Mouse (Mus musculus): ENCODE results near the gene Apol7a. TPM values are rescaled to one million over a fixed set of nuclear protein-coding genes. Genes with fewer than 3 reads are reported as not detected.
"Not testable (repeated sequence)": the region's sequence is repeated elsewhere in the genome, so short reads cannot be mapped to it uniquely, and the experiment has no call there.

Gene Apol7a
- polyA plus RNA-seq (2015; fragmentation: Nextera tagmentation; extraction: Ambion mirVana): 0.29 TPM in 1 of 2 replicates, not detected in the other

DNA sequence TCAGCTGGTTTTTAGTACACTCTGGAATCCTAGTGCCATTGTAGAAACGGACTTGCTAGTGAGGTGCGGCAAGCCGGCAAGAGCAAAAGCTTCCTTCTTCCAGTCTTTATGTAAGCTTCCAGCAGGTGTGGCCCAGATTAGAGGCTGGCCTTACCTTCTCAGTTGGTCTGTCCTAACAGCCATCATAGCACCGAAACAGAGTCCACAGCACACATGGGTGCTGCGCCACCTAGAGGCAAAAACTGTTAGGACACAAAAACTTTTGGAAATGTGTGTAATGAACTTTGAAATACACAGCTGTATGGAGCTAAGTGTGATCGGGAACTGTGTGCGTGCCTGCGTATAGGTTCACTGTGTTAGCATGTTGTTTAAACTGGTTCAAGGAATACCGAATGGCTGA, at the start of gene Apol7a:
Gene Apol7a (minus strand): TSS at position 84 of the 400 bp plus-strand sequence.
- H3K9ac ChIP-seq; H3K36me3 ChIP-seq; H3K4me3 ChIP-seq; ATAC-seq (ENCODE audit: low read depth); H3K27me3 ChIP-seq; H3K9me3 ChIP-seq; H3K27ac ChIP-seq (replicated peaks); H3K4me1 ChIP-seq (replicated peaks); H3K4me2 ChIP-seq: not testable (repeated sequence)
- 60% methylated on average over 9 of the region's 9 CpGs for WGBS

DNA sequence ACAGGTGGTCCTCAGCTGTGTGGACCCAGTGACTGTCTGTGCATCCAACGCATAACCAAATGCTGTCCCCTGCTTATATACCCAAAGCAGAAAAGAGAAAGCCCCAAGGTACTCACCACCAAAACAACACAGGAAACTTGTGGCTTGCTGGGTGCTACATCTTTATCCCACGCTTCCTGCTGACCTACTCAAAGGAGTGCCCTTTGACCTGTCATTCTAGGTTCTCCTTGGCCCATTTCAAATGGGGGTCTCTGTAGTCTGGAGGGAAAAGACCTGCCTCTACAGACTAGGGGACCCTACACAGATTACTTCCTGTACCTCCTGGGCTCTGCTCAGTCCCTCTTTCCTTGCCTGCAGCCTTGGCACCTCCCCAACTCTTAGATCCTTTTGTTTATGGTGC, 48.5 kb upstream of the Apol7a start, which contains the start of gene Apol7b:
Gene Apol7b (minus strand): TSS at position 101 of the 400 bp plus-strand sequence.
- not testable (repeated sequence) for H3K27me3 ChIP-seq; H3K9me3 ChIP-seq; H3K36me3 ChIP-seq; H3K9ac ChIP-seq; H3K4me1 ChIP-seq (replicated peaks); H3K27ac ChIP-seq (replicated peaks); ATAC-seq (ENCODE audit: low read depth); H3K4me2 ChIP-seq; H3K4me3 ChIP-seq
- 92% methylated on average over 2 of the region's 2 CpGs for WGBS

DNA sequence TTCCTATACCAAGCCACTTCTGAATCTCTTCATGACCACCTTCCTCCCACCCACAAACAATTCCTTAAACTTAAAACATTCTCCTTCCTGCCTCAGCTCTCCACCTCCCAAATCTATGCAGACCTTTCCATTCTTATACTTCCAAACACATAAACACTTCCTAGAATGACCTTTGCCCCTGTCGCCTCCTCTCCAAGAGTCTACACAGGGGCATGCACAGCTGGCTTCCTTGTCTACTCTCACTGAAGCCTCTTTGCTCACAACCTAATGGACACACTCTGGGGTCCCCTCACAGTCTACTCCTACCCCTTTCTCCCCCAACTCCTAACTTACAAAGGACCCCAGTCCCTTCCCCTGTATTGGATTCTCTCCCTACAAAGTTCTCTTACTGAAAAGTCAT, 46.8 kb upstream of the Apol7a start:
- H3K4me1 ChIP-seq (replicated peaks); H3K9ac ChIP-seq; H3K4me2 ChIP-seq; H3K36me3 ChIP-seq; ATAC-seq (ENCODE audit: low read depth); H3K9me3 ChIP-seq; H3K27ac ChIP-seq (replicated peaks); H3K27me3 ChIP-seq; H3K4me3 ChIP-seq: not testable (repeated sequence)
- 89% methylated on average over 1 of the region's 1 CpGs for WGBS

DNA sequence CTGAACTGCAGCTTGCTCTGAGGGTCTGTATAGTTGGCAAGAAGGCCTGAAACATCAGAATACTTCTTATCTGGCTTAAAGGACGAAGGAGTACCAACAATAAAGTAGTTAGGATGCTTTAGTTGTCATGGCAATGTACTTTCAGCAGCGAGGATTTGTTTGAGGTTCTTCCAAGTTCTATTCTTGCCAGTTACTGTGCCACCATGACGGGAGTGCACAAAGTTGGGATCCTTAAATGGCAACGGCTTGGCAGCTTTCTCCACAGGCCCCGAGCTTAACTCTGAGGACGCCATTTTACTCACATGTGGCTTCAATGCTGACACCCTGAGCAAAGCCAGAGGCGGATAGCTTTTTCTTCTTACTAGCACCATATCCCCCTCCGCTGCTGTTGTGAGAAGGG, 45.8 kb upstream of the Apol7a start:
- H3K9me3 ChIP-seq; ATAC-seq (ENCODE audit: low read depth); H3K27me3 ChIP-seq; H3K4me3 ChIP-seq; H3K27ac ChIP-seq (replicated peaks); H3K4me2 ChIP-seq; H3K4me1 ChIP-seq (replicated peaks); H3K9ac ChIP-seq; H3K36me3 ChIP-seq: not testable (repeated sequence)
- 76% methylated on average over 8 of the region's 8 CpGs for WGBS

DNA sequence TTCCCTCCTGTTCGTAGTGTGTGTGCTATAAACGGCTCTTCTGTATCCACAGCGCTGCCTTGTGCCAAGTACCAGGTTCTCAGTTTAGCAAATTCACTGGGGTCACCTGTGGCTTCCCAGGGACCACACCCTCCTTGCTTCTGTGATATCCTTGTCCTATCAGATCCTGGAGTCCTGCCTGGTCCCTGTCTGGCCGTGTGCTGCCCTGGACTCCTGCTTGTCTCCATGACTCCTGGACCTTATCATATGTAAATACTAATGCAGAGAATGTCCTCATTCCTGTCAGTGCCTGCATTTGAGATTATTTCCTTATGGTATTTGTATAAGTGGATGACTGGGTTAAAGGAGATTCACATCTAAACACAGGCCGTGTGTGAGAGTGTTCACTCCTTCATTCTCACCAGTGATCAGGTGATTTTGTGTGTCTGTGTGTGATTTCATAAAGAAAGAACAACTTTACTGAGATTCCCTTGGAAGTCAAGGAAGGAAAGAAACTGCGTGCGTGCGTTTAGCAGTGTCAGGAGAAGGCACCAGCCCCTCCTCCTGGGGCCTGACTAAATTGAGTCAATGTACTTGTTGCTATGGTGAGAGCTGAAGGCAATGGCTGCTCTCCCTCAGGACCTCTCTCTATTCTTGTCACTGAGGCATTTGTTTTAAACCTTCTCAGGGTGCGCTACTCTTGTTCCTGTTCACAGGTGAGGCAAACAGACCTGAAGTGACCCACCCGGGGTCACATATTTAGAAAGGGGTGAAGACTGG, 30.0 kb upstream of the Apol7a start:
- not testable (repeated sequence) for ATAC-seq (ENCODE audit: low read depth); H3K27ac ChIP-seq (replicated peaks); H3K27me3 ChIP-seq; H3K9me3 ChIP-seq; H3K9ac ChIP-seq; H3K4me2 ChIP-seq; H3K36me3 ChIP-seq; H3K4me3 ChIP-seq; H3K4me1 ChIP-seq (replicated peaks)
- WGBS: 73% methylated on average over 9 of the region's 10 CpGs

DNA sequence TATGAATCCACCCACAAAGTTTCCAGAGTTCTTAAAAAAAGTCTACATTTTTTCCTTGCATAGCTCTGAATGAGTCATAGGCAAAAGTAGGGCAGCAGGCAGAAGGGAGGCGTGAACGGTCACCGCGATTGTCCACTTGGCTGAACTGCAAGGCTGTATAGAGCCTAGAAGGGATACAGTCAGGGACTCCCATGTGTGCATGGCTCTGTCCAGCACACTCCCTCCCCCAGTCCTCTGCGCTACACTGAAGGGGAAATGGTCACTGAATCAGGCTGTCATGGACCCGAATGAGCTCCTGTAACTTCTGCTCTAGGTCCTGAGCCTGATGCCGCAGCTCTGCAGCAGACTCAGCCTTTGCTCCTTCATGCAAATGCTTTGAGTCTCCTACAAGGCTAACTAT, 24.0 kb upstream of the Apol7a start:
- not testable (repeated sequence) for H3K9me3 ChIP-seq; H3K27me3 ChIP-seq; ATAC-seq (ENCODE audit: low read depth); H3K9ac ChIP-seq; H3K4me1 ChIP-seq (replicated peaks); H3K4me2 ChIP-seq; H3K4me3 ChIP-seq; H3K27ac ChIP-seq (replicated peaks); H3K36me3 ChIP-seq
- WGBS: 85% methylated on average over 3 of the region's 7 CpGs

DNA sequence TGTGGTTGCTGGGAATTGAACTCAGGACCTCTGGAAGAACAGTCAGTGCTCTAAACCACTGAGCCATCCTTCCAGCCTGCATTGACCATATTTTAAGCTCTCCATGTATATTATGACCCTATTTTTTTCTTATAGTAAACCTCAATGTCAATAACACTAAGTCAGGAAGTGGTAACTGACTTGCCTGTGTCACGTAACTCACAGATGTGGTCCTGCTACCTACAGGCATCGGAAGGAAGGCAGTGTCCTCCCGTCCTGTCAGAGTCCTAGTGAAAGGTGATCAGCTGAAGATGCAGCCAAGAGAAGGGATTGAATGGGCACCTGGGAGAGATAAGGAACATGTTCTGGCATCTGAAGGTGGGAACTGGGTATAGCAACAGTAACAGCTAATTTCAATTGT, 20.7 kb upstream of the Apol7a start:
- not testable (repeated sequence) for ATAC-seq (ENCODE audit: low read depth); H3K9ac ChIP-seq; H3K27me3 ChIP-seq; H3K9me3 ChIP-seq; H3K4me1 ChIP-seq (replicated peaks); H3K36me3 ChIP-seq; H3K4me2 ChIP-seq; H3K4me3 ChIP-seq; H3K27ac ChIP-seq (replicated peaks)
- WGBS: no CpG with 5 or more reads among the region's 3 CpGs

DNA sequence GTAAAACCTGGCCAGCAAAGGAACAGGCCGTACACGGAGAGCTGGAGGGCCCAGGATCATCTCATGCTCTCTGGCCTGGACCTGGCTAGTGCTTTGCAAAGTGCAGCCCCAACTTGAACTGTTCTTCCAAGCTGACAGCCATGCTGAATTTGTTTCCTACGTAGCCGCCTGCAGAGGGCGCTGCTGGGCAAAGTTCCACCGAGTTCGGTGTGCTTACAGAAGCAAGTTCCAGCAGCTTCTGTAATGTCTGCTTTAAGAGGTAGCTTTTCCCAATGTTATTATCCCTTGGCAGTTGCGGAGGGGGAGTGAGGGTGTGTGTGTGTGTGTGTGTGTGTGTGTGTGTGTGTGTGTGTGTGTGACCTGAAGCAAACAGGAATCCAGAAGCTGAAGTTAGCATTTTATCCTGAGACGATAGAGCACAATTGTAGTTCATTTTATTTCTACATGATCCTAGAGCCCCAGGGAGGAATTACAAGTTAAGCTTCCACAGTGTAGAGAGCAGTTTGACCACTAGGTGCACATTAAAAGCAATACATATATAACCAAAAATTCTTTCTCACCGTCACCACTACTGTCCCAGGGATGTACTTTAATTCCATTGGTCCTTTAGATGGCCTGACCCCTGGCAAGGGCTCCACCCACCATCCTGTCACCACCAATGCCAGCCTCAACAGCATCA, 17.9 kb upstream of the Apol7a start:
- 14% methylated on average over 4 of the region's 10 CpGs for WGBS

DNA sequence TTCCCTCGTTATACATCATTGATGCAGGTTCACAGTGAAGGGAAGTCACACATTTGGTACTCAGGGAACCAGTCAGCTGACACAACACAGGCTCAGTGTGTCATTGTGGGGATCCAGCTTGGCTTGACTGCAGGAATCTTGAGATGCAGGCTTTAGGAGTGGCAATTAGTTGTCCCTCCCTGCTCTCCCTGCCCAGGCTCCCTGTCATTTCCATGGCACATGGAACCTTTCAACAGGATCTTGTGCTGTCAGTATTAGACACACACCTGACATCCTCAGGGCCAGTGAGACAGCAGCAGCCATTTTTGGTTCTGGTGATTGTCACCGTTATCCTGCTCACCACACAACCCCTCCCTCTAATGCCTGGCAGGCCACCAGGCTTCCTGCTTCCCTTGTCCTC, 16.7 kb upstream of the Apol7a start:
- not testable (repeated sequence) for H3K4me3 ChIP-seq; H3K9ac ChIP-seq; H3K36me3 ChIP-seq; H3K27ac ChIP-seq (replicated peaks); H3K4me2 ChIP-seq; H3K9me3 ChIP-seq; H3K4me1 ChIP-seq (replicated peaks); H3K27me3 ChIP-seq; ATAC-seq (ENCODE audit: low read depth)
- WGBS: 83% methylated on average over 2 of the region's 2 CpGs

More for the DNA sequence above, 17.9 kb upstream of the Apol7a start:
- H3K36me3 ChIP-seq; H3K27me3 ChIP-seq; H3K4me2 ChIP-seq; H3K27ac ChIP-seq (replicated peaks); ATAC-seq (ENCODE audit: low read depth); H3K9ac ChIP-seq; H3K4me3 ChIP-seq; H3K4me1 ChIP-seq (replicated peaks); H3K9me3 ChIP-seq: not testable (repeated sequence)

DNA sequence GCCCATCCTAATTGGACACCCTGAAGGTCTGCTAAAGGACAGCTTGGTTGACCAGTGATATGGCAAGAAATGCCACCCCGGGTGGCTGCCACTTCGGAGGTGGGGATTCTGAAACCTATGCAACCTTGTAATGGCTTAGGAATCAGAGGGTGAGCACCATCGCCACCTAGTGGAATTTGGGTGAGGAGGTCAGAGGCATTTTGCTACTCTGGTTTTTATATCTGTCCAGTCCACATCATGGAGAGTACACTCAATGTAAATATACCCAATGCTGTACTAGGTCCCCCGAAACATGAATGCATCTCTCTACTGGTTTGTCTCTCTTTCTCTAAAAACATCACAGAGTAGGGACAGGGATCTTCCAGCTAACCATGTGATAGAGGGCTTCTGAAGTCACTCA, 13.8 kb upstream of the Apol7a start:
- 43% methylated on average over 4 of the region's 4 CpGs for WGBS
- not testable (repeated sequence) for H3K4me2 ChIP-seq; ATAC-seq (ENCODE audit: low read depth); H3K27me3 ChIP-seq; H3K4me3 ChIP-seq; H3K4me1 ChIP-seq (replicated peaks); H3K36me3 ChIP-seq; H3K9me3 ChIP-seq; H3K27ac ChIP-seq (replicated peaks); H3K9ac ChIP-seq

DNA sequence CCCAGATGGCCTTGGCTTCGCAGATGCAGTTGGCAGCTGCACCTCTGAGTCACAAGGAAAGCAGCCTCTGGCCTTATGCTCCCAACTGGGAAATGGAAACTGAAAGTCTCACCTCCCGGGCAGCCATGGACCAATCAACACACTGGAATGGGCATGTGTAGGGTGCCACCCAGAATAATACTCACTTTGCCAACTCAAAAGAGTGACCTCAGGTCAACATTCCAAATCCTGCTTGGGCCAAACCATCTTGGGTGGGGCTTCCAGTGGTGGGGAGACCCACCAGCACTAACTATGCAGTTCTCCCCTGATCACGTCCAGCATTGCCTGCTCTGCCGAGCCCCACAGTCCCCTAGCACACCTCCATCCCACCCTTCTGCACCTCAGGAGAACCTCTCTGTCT, 12.1 kb upstream of the Apol7a start, which contains the start of gene Apol9a:
Gene Apol9a (minus strand): TSS at position 101 of the 400 bp plus-strand sequence.
- not testable (repeated sequence) for H3K9me3 ChIP-seq; ATAC-seq (ENCODE audit: low read depth)
- WGBS: 75% methylated on average over 1 of the region's 4 CpGs

DNA sequence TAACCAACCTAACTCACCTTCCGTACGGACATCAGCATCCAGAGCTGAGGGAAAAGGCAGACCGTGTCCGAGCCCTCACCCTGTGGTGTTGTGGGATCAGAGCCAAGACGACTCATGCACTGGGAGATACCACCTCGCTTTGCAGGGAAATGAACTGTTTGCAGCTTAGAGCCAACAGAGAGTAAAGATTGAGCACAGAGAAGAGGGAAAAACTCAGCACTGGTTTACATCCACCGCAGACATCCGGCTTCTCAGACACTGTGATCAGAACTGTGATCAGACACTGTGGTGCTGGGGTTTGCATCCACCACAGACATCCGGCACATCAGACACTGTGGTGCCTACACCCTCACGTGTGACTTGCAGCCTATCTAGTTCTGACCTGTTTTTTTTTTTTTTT, 7.5 kb upstream of the Apol7a start:
- H3K9ac ChIP-seq; H3K27ac ChIP-seq (replicated peaks); H3K4me2 ChIP-seq; H3K27me3 ChIP-seq; H3K9me3 ChIP-seq; H3K4me1 ChIP-seq (replicated peaks); H3K36me3 ChIP-seq; ATAC-seq (ENCODE audit: low read depth); H3K4me3 ChIP-seq: not testable (repeated sequence)
- WGBS: 81% methylated on average over 10 of the region's 10 CpGs

More for the DNA sequence above, 12.1 kb upstream of the Apol7a start, which contains the start of gene Apol9a:
- H3K4me2 ChIP-seq; H3K36me3 ChIP-seq; H3K27ac ChIP-seq (replicated peaks); H3K4me3 ChIP-seq; H3K9ac ChIP-seq; H3K27me3 ChIP-seq; H3K4me1 ChIP-seq (replicated peaks): not testable (repeated sequence)

Measured in neural tube, embryonic 13.5 days (tissue).